Mouse (Mus musculus): ENCODE data around the gene Gimap3. TPM values are rescaled to one million over a fixed set of nuclear protein-coding genes. Genes with fewer than 3 reads are reported as not detected.

Gene Gimap3
- polyA plus RNA-seq (2016; fragmentation: Nextera tagmentation; extraction: Ambion mirVana): not detected in 2 replicates

- WGBS: 87% methylated on average over 3 of the region's 3 CpGs
These were observed at the start of gene Gimap3 for GRCm38 (mm10) chr6:48770696-48771095. TSS of gene Gimap3 (minus strand) at chr6:48770851.

DNA sequence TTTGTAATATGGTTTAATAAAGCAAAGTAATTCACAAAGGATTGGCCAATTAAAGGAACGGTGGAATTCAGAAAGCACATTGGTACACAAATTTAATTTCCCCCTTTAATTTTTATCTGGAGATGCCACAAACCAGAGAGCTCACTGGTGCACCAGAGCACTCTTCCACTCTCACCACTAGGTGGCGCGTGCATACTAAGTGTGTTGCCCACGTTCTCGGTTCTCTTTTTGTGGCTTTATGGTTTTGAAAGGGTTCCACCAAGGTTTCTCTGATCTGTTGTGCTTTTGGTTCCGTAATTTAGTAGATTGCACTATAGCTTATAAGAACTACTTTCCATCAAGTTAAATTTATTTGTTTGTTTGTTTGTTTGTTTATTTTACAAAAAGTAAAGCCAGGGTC lies 47.2 kb upstream of the Gimap3 start:
- Histone ChIP-seq H3K36me3 (no peaks in the 10 kb centered on the region), H3K27ac (replicated peaks) (no peak overlapping the region), H3K27me3 (ENCODE audit: low read depth, poor library complexity, severe bottlenecking) (no peaks in the 10 kb centered on the region), H3K4me3 (no peak overlapping the region), H3K9me3 (replicated peaks) (no peaks in the 10 kb centered on the region), H3K4me1 (no peaks in the 10 kb centered on the region)
- peak; percentile 67 for DNase-seq (ENCODE audit: low spot score)
- 12% methylated on average over 6 of the region's 6 CpGs for WGBS

More at GRCm38 (mm10) chr6:48770696-48771095, at the start of gene Gimap3:
- Histone ChIP-seq H3K27ac (replicated peaks) (no peak within 1 kb of the TSS), H3K36me3 (no peaks in the 10 kb centered on the region), H3K4me3 (no peak within 1 kb of the TSS), H3K9me3 (replicated peaks) (no peaks in the 10 kb centered on the region), H3K4me1 (0 out of 2 replicates have a peak, but pooled peaks cover 4% of the 10 kb centered on the region), H3K27me3 (ENCODE audit: low read depth, poor library complexity, severe bottlenecking) (no peaks in the 10 kb centered on the region)
- DNase-seq (ENCODE audit: low spot score): no peak

DNA sequence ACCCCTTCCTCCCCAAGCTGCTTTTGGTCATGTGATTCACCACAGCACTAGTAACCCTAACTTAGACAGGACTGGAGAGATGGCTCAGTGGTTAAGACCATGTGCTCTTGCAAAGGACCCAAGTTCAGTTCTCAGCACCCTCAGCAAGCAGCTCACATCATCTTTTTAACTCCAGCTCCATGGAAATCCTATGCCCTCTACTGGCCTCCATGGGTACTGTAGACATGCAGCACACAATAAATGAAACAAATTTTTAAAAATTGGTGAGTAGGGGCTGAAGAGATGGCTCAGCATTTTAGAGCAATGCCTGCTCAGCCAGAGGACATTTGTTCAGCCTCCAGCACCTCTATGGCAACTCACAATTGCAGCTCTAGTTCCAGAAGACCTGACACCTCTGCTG lies 44.4 kb upstream of the Gimap3 start:
- Histone ChIP-seq H3K4me3 (no peak overlapping the region), H3K27me3 (ENCODE audit: low read depth, poor library complexity, severe bottlenecking) (no peaks in the 10 kb centered on the region), H3K9me3 (replicated peaks) (no peaks in the 10 kb centered on the region), H3K36me3 (no peaks in the 10 kb centered on the region), H3K27ac (replicated peaks) (no peak overlapping the region), H3K4me1 (no peaks in the 10 kb centered on the region)
- no peak for DNase-seq (ENCODE audit: low spot score)

- H3K4me1 ChIP-seq: no peaks in the 10 kb centered on the region
- no peaks in the 10 kb centered on the region for H3K27me3 ChIP-seq (ENCODE audit: low read depth, poor library complexity, severe bottlenecking)
- WGBS: 85% methylated on average over 3 of the region's 3 CpGs
- H3K27ac ChIP-seq (replicated peaks): no peak overlapping the region
- H3K36me3 ChIP-seq: no peaks in the 10 kb centered on the region
- H3K9me3 ChIP-seq (replicated peaks): no peaks in the 10 kb centered on the region
- no peak for DNase-seq (ENCODE audit: low spot score)
- H3K4me3 ChIP-seq: no peak overlapping the region
These were observed 39.0 kb upstream of the Gimap3 start for GRCm38 (mm10) chr6:48809494-48810219.

GRCm38 (mm10) chr6:48806746-48807145 lies 36.1 kb upstream of the Gimap3 start:
- Histone ChIP-seq H3K4me1 (no peaks in the 10 kb centered on the region), H3K27me3 (ENCODE audit: low read depth, poor library complexity, severe bottlenecking) (no peaks in the 10 kb centered on the region), H3K27ac (replicated peaks) (no peak overlapping the region), H3K4me3 (no peak overlapping the region), H3K36me3 (no peaks in the 10 kb centered on the region), H3K9me3 (replicated peaks) (no peaks in the 10 kb centered on the region)
- DNase-seq (ENCODE audit: low spot score): no peak
- WGBS: 92% methylated on average over 3 of the region's 3 CpGs

DNA sequence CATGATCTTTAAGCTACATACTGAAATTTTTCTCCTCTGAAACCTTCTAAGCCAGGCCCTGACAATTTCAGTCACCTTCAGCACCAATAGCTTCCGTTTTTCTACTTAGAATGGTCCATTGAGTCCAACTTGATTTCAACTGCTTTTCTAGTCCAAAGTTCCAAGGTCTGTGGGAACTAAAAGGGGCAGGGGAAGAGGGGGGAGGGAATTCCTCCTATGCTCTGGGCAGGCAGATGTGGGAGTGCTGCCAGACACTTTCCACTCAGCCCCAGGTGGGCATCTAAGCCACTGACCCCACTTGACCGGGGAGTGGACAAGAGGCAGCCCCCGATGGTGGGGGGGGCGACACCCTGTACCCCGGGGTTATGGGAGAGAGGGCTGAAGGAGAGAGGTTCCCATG lies 33.7 kb upstream of the Gimap3 start:
- Histone ChIP-seq H3K9me3 (replicated peaks) (no peaks in the 10 kb centered on the region), H3K36me3 (no peaks in the 10 kb centered on the region), H3K27me3 (ENCODE audit: low read depth, poor library complexity, severe bottlenecking) (no peaks in the 10 kb centered on the region), H3K4me1 (no peaks in the 10 kb centered on the region), H3K27ac (replicated peaks) (no peak overlapping the region), H3K4me3 (no peak overlapping the region)
- no peak for DNase-seq (ENCODE audit: low spot score)
- WGBS: 84% methylated on average over 5 of the region's 5 CpGs

DNA sequence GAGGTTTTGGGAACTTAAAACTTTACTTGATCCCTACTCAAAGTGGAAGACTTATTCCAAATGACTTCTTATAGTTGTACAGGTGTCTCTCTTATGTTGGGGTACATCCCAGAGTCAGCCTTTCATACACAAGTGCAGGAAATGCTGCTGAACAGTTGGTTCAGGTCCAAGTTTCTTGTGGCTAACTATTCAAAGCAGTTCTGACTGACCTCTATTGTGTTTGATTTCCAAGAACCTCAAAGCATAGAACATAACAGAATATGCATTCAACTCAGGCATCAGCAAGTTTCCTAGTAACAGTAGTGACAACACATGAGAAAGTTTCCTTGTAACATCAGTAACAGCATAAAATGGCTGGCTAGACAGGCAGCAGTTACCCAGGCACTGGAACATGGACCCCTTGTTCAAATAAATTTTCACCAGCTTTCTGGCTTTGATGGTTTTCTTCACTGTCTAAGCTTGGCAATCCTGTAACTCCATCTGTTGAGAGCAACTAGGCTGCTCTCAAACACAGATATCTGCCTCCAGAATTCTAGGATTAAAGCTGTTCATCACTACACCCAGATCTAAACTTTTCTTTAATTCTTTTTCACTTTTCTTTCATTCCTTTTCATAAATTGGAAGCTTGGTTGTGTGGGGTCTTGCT lies 32.9 kb upstream of the Gimap3 start:
- Histone ChIP-seq H3K27ac (replicated peaks) (no peak overlapping the region), H3K9me3 (replicated peaks) (no peaks in the 10 kb centered on the region), H3K4me3 (no peak overlapping the region), H3K36me3 (no peaks in the 10 kb centered on the region), H3K27me3 (ENCODE audit: low read depth, poor library complexity, severe bottlenecking) (no peaks in the 10 kb centered on the region), H3K4me1 (no peaks in the 10 kb centered on the region)
- DNase-seq (ENCODE audit: low spot score): no peak

GRCm38 (mm10) chr6:48801897-48802296 lies 31.2 kb upstream of the Gimap3 start:
- no peak for DNase-seq (ENCODE audit: low spot score)
- Histone ChIP-seq H3K9me3 (replicated peaks) (no peaks in the 10 kb centered on the region), H3K4me1 (no peaks in the 10 kb centered on the region), H3K4me3 (no peak overlapping the region), H3K27ac (replicated peaks) (no peak overlapping the region), H3K36me3 (no peaks in the 10 kb centered on the region), H3K27me3 (ENCODE audit: low read depth, poor library complexity, severe bottlenecking) (no peaks in the 10 kb centered on the region)
- WGBS: 97% methylated on average over 1 of the region's 1 CpGs

GRCm38 (mm10) chr6:48787867-48788266 lies 17.2 kb upstream of the Gimap3 start:
- DNase-seq (ENCODE audit: low spot score): no peak
- Histone ChIP-seq H3K4me1 (no peaks in the 10 kb centered on the region), H3K27ac (replicated peaks) (no peak overlapping the region), H3K36me3 (no peaks in the 10 kb centered on the region), H3K27me3 (ENCODE audit: low read depth, poor library complexity, severe bottlenecking) (no peaks in the 10 kb centered on the region), H3K4me3 (no peak overlapping the region), H3K9me3 (replicated peaks) (no peaks in the 10 kb centered on the region)
- 90% methylated on average over 2 of the region's 2 CpGs for WGBS

DNA sequence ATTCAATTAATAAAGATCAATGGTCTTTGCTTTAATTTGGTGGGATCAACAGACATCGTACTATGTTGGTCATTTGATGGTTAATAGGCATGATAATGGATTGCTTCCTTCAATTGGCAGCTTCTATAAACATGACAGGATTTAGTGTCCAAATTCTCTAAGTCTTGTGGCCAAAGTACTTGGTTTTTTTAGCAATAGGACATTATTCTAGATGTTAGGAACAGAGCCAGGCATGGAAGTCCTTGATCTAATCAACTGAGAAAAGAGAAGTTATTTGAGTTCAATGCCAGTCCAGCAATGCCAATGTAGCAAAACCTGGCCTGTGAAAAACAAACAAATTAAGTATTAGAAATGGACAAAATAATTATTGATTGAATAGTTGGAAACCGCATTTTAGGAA lies 14.9 kb upstream of the Gimap3 start:
- H3K4me3 ChIP-seq: no peak overlapping the region
- DNase-seq (ENCODE audit: low spot score): no peak
- H3K9me3 ChIP-seq (replicated peaks): no peaks in the 10 kb centered on the region; the same call in 1 of the 2 replicates
- no peaks in the 10 kb centered on the region for H3K4me1 ChIP-seq
- no peak overlapping the region for H3K27ac ChIP-seq (replicated peaks)
- no peaks in the 10 kb centered on the region for H3K27me3 ChIP-seq (ENCODE audit: low read depth, poor library complexity, severe bottlenecking)
- H3K36me3 ChIP-seq: no peaks in the 10 kb centered on the region
- WGBS: 86% methylated on average over 2 of the region's 2 CpGs

- Histone ChIP-seq H3K27ac (replicated peaks) (no peak overlapping the region), H3K27me3 (ENCODE audit: low read depth, poor library complexity, severe bottlenecking) (no peaks in the 10 kb centered on the region), H3K36me3 (no peaks in the 10 kb centered on the region), H3K9me3 (replicated peaks) (no peaks in the 10 kb centered on the region; the same call in 1 of the 2 replicates), H3K4me1 (no peaks in the 10 kb centered on the region), H3K4me3 (no peak overlapping the region)
- WGBS: 90% methylated on average over 1 of the region's 1 CpGs
- no peak for DNase-seq (ENCODE audit: low spot score)
These were observed 14.5 kb upstream of the Gimap3 start for GRCm38 (mm10) chr6:48785189-48785588.

DNA sequence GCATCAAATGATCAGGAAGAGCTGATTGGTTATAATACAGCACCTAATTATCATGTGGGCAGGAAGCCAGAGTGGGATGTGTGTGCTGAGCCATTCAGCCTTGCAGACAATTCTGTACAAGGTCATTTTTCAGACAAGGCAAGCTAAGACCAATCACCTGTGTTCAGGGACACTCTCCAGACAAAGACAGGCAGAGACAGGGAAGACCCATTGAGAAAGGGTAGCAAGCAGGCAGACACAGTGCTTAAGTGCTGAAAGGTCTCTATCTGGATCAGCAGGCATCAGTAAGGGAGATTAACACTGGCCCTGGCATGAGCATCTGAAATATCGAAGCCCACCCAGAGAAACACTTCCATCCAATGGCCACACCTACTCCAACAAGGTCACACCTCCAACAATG lies 13.8 kb upstream of the Gimap3 start:
- H3K9me3 ChIP-seq (replicated peaks): peaks cover 6% of the 10 kb centered on the region; the same call in 1 of the 2 replicates
- DNase-seq (ENCODE audit: low spot score): no peak
- no peaks in the 10 kb centered on the region for H3K27me3 ChIP-seq (ENCODE audit: low read depth, poor library complexity, severe bottlenecking)
- WGBS: 93% methylated on average over 1 of the region's 1 CpGs
- no peak overlapping the region for H3K27ac ChIP-seq (replicated peaks)
- H3K4me1 ChIP-seq: no peaks in the 10 kb centered on the region
- no peaks in the 10 kb centered on the region for H3K36me3 ChIP-seq
- no peak overlapping the region for H3K4me3 ChIP-seq

- H3K36me3 ChIP-seq: no peaks in the 10 kb centered on the region
- no peaks in the 10 kb centered on the region for H3K27me3 ChIP-seq (ENCODE audit: low read depth, poor library complexity, severe bottlenecking)
- 0 out of 2 replicates have a peak, but pooled peaks cover 4% of the 10 kb centered on the region for H3K4me1 ChIP-seq
- no peak overlapping the region for H3K27ac ChIP-seq (replicated peaks)
- DNase-seq (ENCODE audit: low spot score): peak; percentile 78
- no peak overlapping the region for H3K4me3 ChIP-seq
- WGBS: 13% methylated on average over 8 of the region's 8 CpGs
- no peaks in the 10 kb centered on the region for H3K9me3 ChIP-seq (replicated peaks)
These were observed 1.4 kb upstream of the Gimap3 start for GRCm38 (mm10) chr6:48772030-48772429.
